Mouse (Mus musculus): ENCODE data around the gene 4930432K21Rik. TPM values are rescaled to one million over a fixed set of nuclear protein-coding genes. Genes with fewer than 3 reads are reported as not detected.

Gene 4930432K21Rik
- polyA plus RNA-seq, 1 experiment: 0.24 TPM

GRCm38 (mm10) chr8:84188671-84189070, 40.8 kb downstream of the 4930432K21Rik start:
- Histone ChIP-seq H3K4me2 (ENCODE audit: low read depth) (no peak overlapping the region), H3K27me3 (ENCODE audit: control insufficient read depth, insufficient read depth, insufficient read length) (no peaks in the 10 kb centered on the region), H3ac (ENCODE audit: control insufficient read depth, insufficient read length) (no peak overlapping the region), H3K36me3 (ENCODE audit: control insufficient read depth, insufficient read depth) (no peaks in the 10 kb centered on the region), H3K4me3 (no peak overlapping the region), H3K79me2 (ENCODE audit: control insufficient read depth, insufficient read depth) (no peaks in the 10 kb centered on the region)
- no peak for TF ChIP-seq TCF3 (IDR thresholded peaks at IDR 0.05; ENCODE audit: insufficient read length, low read depth)

GRCm38 (mm10) chr8:84189603-84190002, 41.8 kb downstream of the 4930432K21Rik start:
- Histone ChIP-seq H3K79me2 (ENCODE audit: control insufficient read depth, insufficient read depth) (no peaks in the 10 kb centered on the region), H3K4me3 (no peak overlapping the region), H3K4me2 (ENCODE audit: low read depth) (peak overlapping the region; percentile 22), H3K36me3 (ENCODE audit: control insufficient read depth, insufficient read depth) (no peaks in the 10 kb centered on the region), H3ac (ENCODE audit: control insufficient read depth, insufficient read length) (no peak overlapping the region), H3K27me3 (ENCODE audit: control insufficient read depth, insufficient read depth, insufficient read length) (no peaks in the 10 kb centered on the region)
- TF ChIP-seq POLR2AphosphoS2 (IDR thresholded peaks at IDR 0.05; ENCODE audit: insufficient read length, low read depth): no peak
- TF ChIP-seq USF1 (IDR thresholded peaks at IDR 0.05; ENCODE audit: low read depth): peak; percentile 4

- Histone ChIP-seq H3K4me3 (no peak overlapping the region), H3ac (ENCODE audit: control insufficient read depth, insufficient read length) (no peak overlapping the region), H3K79me2 (ENCODE audit: control insufficient read depth, insufficient read depth) (no peaks in the 10 kb centered on the region), H3K4me2 (ENCODE audit: low read depth) (peak overlapping the region; percentile 22), H3K36me3 (ENCODE audit: control insufficient read depth, insufficient read depth) (no peaks in the 10 kb centered on the region), H3K27me3 (ENCODE audit: control insufficient read depth, insufficient read depth, insufficient read length) (no peaks in the 10 kb centered on the region)
- TF ChIP-seq TCF12 (IDR thresholded peaks at IDR 0.05; ENCODE audit: insufficient read depth, poor library complexity, severe bottlenecking) (no peak), USF1 (IDR thresholded peaks at IDR 0.05; ENCODE audit: low read depth) (no peak), MYOD1 (IDR thresholded peaks at IDR 0.05; ENCODE audit: control insufficient read depth in 1 of 3, insufficient read length in 2 of 3, low read depth in 2 of 3) (no peak), REST (IDR thresholded peaks at IDR 0.05; ENCODE audit: insufficient read depth, insufficient read length) (no peak), POLR2A (IDR thresholded peaks at IDR 0.05; ENCODE audit: insufficient read length, low read depth) (no peak), TCF3 (IDR thresholded peaks at IDR 0.05; ENCODE audit: insufficient read length, low read depth) (no peak), POLR2AphosphoS2 (IDR thresholded peaks at IDR 0.05; ENCODE audit: insufficient read length, low read depth) (no peak), E2F4 (IDR thresholded peaks at IDR 0.05; ENCODE audit: insufficient read depth) (no peak), SRF (IDR thresholded peaks at IDR 0.05; ENCODE audit: control insufficient read depth, insufficient read length, low read depth) (no peak), MYOG (IDR thresholded peaks at IDR 0.05; ENCODE audit: control insufficient read depth in 1 of 3, insufficient read depth in 1 of 3, insufficient read length in 2 of 3, low read depth in 2 of 3) (no peak), CEBPB (IDR thresholded peaks at IDR 0.05; ENCODE audit: insufficient read depth, poor library complexity, severe bottlenecking) (no peak), MAX (IDR thresholded peaks at IDR 0.05; ENCODE audit: low read depth) (no peak)
Observed at GRCm38 (mm10) chr8:84190191-84190867, 42.5 kb downstream of the 4930432K21Rik start.

DNA sequence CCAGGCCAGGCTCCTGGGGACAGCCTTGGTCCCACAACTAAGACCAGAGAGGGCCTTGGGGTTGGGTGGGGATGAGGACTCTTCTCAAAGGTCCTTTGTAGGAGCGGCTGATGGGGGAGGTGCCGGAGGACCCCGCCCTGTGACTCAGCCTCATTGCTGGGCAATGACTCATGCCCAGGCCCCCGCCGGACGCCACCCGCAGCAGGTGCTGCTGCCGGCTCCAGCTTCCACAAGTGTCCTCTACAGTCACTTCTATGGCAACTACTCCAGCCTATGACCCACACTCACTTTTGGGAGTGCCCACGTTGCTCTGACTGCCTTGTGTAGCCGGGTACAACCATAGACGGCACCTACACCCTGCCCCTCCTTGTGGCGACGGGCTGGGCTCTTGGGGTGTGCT, 44.2 kb downstream of the 4930432K21Rik start:
- peak; percentile 7 to 97 (median 88) for TF ChIP-seq MYOG (IDR thresholded peaks at IDR 0.05; ENCODE audit: control insufficient read depth in 1 of 3, insufficient read depth in 1 of 3, insufficient read length in 2 of 3, low read depth in 2 of 3)
- peak; percentile 41 for TF ChIP-seq POLR2AphosphoS2 (IDR thresholded peaks at IDR 0.05; ENCODE audit: insufficient read length, low read depth)
- no peak for TF ChIP-seq USF1 (IDR thresholded peaks at IDR 0.05; ENCODE audit: low read depth)
- peak; percentile 53 for TF ChIP-seq TCF12 (IDR thresholded peaks at IDR 0.05; ENCODE audit: insufficient read depth, poor library complexity, severe bottlenecking)
- TF ChIP-seq REST (IDR thresholded peaks at IDR 0.05; ENCODE audit: insufficient read depth, insufficient read length): no peak
- peak; percentile 32 for TF ChIP-seq POLR2A (IDR thresholded peaks at IDR 0.05; ENCODE audit: insufficient read length, low read depth)
- TF ChIP-seq SRF (IDR thresholded peaks at IDR 0.05; ENCODE audit: control insufficient read depth, insufficient read length, low read depth): peak; percentile 72
- peak; percentile 64 for TF ChIP-seq TCF3 (IDR thresholded peaks at IDR 0.05; ENCODE audit: insufficient read length, low read depth)
- TF ChIP-seq MYOD1 (IDR thresholded peaks at IDR 0.05; ENCODE audit: control insufficient read depth in 1 of 3, insufficient read length in 2 of 3, low read depth in 2 of 3): peak in 2 of 3 experiments; percentile 92 to 97
- no peaks in the 10 kb centered on the region for H3K36me3 ChIP-seq (ENCODE audit: control insufficient read depth, insufficient read depth)
- H3K27me3 ChIP-seq (ENCODE audit: control insufficient read depth, insufficient read depth, insufficient read length): no peaks in the 10 kb centered on the region
- peak overlapping the region; percentile 98 for H3K4me2 ChIP-seq (ENCODE audit: low read depth)
- H3K4me3 ChIP-seq: peak overlapping the region; percentile 15
- H3ac ChIP-seq (ENCODE audit: control insufficient read depth, insufficient read length): no peak overlapping the region
- no peaks in the 10 kb centered on the region for H3K79me2 ChIP-seq (ENCODE audit: control insufficient read depth, insufficient read depth)

GRCm38 (mm10) chr8:84192555-84192954, 44.7 kb downstream of the 4930432K21Rik start:
- TF ChIP-seq SRF (IDR thresholded peaks at IDR 0.05; ENCODE audit: control insufficient read depth, insufficient read length, low read depth): no peak
- TF ChIP-seq E2F4 (IDR thresholded peaks at IDR 0.05; ENCODE audit: insufficient read depth): no peak
- TF ChIP-seq MYOG (IDR thresholded peaks at IDR 0.05; ENCODE audit: control insufficient read depth in 1 of 3, insufficient read depth in 1 of 3, insufficient read length in 2 of 3, low read depth in 2 of 3): peak in 1 of 3 experiments; percentile 14
- TF ChIP-seq USF1 (IDR thresholded peaks at IDR 0.05; ENCODE audit: low read depth): no peak
- TF ChIP-seq MAX (IDR thresholded peaks at IDR 0.05; ENCODE audit: low read depth): no peak
- no peak for TF ChIP-seq TCF12 (IDR thresholded peaks at IDR 0.05; ENCODE audit: insufficient read depth, poor library complexity, severe bottlenecking)
- no peak for TF ChIP-seq CEBPB (IDR thresholded peaks at IDR 0.05; ENCODE audit: insufficient read depth, poor library complexity, severe bottlenecking)
- peak in 1 of 3 experiments; percentile 62 for TF ChIP-seq MYOD1 (IDR thresholded peaks at IDR 0.05; ENCODE audit: control insufficient read depth in 1 of 3, insufficient read length in 2 of 3, low read depth in 2 of 3)
- TF ChIP-seq TCF3 (IDR thresholded peaks at IDR 0.05; ENCODE audit: insufficient read length, low read depth): no peak
- TF ChIP-seq POLR2AphosphoS2 (IDR thresholded peaks at IDR 0.05; ENCODE audit: insufficient read length, low read depth): no peak
- Histone ChIP-seq H3K4me3 (peak overlapping the region; percentile 15), H3K27me3 (ENCODE audit: control insufficient read depth, insufficient read depth, insufficient read length) (no peaks in the 10 kb centered on the region)

More at GRCm38 (mm10) chr8:84192555-84192954, 44.7 kb downstream of the 4930432K21Rik start:
- no peak overlapping the region for H3ac ChIP-seq (ENCODE audit: control insufficient read depth, insufficient read length)
- peak overlapping the region; percentile 98 for H3K4me2 ChIP-seq (ENCODE audit: low read depth)
- H3K79me2 ChIP-seq (ENCODE audit: control insufficient read depth, insufficient read depth): no peaks in the 10 kb centered on the region
- no peaks in the 10 kb centered on the region for H3K36me3 ChIP-seq (ENCODE audit: control insufficient read depth, insufficient read depth)
